Mouse (Mus musculus) embryo, embryonic 11.5 days (tissue): ENCODE data around the gene Vmn1r166.
"Not testable (repeated sequence)": the region's sequence is repeated elsewhere in the genome, so short reads cannot be mapped to it uniquely, and the experiment has no call there.

ENCODE experiments used
- DNase-seq: peaks from one replicate; pipeline ENCODE4 v3.0.0-alpha.2; 2012; ENCODE audit warnings: low read depth, low spot score

Gene Vmn1r166

DNA sequence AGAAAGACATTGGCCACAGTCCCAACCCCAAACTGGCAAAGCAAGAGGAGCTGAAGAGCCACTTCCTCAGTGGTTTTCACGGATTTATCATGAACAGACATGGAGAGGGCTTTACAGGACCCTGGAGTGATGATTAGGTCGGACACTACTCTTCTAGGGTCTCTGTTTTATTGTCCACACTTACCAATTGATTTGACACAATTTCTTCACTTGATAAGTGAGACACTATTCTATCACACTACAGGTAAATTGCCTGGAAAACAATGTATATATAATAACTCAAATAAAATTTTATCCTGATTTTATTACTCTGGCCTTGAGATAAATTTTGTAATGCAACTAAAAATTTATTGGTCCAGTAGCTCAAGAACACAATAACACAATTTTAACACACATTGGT is at the start of gene Vmn1r166:
Gene Vmn1r166 (minus strand): TSS at position 101 of the 400 bp plus-strand sequence.
- not testable (repeated sequence) for DNase-seq

- DNase-seq, result not testable (repeated sequence)
Observed at GRCm38 (mm10) chr7:23300892-23301291, 49.4 kb upstream of the Vmn1r166 start, which contains the start of gene Nlrp4e. TSS of gene Nlrp4e (plus strand) at chr7:23301192.

DNA sequence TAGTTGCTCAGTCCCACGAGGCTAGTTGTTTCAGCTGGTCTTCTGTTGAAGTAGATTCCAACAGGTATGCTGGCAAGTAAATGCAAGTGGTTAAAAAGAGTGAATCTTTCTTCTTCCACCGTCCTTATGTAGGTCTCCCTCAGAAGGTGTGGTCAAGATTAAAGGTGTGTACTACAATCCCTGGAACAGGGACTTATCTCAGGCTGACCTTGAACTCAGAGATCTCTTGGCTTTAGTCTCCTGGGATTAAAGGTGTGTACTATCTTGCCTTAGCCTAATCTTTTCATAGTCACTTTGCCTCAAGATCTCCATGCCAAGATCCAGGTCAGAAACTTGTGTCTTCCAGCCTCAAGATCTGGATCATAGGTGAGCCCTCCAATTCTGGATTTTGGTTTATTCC is 27.3 kb upstream of the Vmn1r166 start, which contains the start of gene Gm6902:
Gene Gm6902 (minus strand): TSS at position 101 of the 400 bp plus-strand sequence.
- not testable (repeated sequence) for DNase-seq

- not testable (repeated sequence) for DNase-seq
Observed at GRCm38 (mm10) chr7:23217032-23217431, 34.5 kb downstream of the Vmn1r166 start, which contains the start of gene Vmn1r165. TSS of gene Vmn1r165 (plus strand) at chr7:23217332.
